Mouse (Mus musculus) urinary bladder, postnatal 36 days (tissue): ENCODE measurements around the gene Lexm.

ENCODE experiments used
- DNase-seq, 2 experiments: peaks; one replicate each; pipeline ENCODE4 v3.0.0; 2022; ENCODE audit warnings: low spot score in 2 of 2, mixed read lengths in 1 of 2

The Lexm gene

GRCm38 (mm10) chr4:106582428-106583153 is 34.5 kb downstream of the Lexm start:
- no peak for DNase-seq

- DNase-seq, result no peak
Measured at GRCm38 (mm10) chr4:106581865-106582204, 35.2 kb downstream of the Lexm start.

- DNase-seq, result no peak
Measured at GRCm38 (mm10) chr4:106581176-106581864, 35.7 kb downstream of the Lexm start.

GRCm38 (mm10) chr4:106577511-106577910 is 39.5 kb downstream of the Lexm start:
- DNase-seq, result no peak

GRCm38 (mm10) chr4:106575022-106575421 is 42.0 kb downstream of the Lexm start:
- DNase-seq, result no peak

- no peak for DNase-seq
Measured at GRCm38 (mm10) chr4:106571081-106571724, 45.8 kb downstream of the Lexm start.

- no peak for DNase-seq
Measured at GRCm38 (mm10) chr4:106569680-106570079, 47.4 kb downstream of the Lexm start.

- no peak for DNase-seq
Measured at GRCm38 (mm10) chr4:106564161-106564560, 52.9 kb downstream of the Lexm start.

- no peak for DNase-seq
Measured at GRCm38 (mm10) chr4:106562837-106563790, 53.9 kb downstream of the Lexm start.

- no peak for DNase-seq
Measured at GRCm38 (mm10) chr4:106562006-106562405, 55.0 kb downstream of the Lexm start.

- peak; percentile 81 to 91 for DNase-seq
Measured at GRCm38 (mm10) chr4:106560846-106561781, 55.9 kb downstream of the Lexm start, which contains the start of gene Dhcr24. Gene Dhcr24, plus strand, starts transcription at chr4:106561038.

GRCm38 (mm10) chr4:106560213-106560845 is 56.7 kb downstream of the Lexm start:
- no peak for DNase-seq

GRCm38 (mm10) chr4:106559343-106560212 is 57.5 kb downstream of the Lexm start:
- no peak for DNase-seq

- no peak for DNase-seq
Measured at GRCm38 (mm10) chr4:106557978-106558377, 59.1 kb downstream of the Lexm start.

- no peak for DNase-seq
Measured at GRCm38 (mm10) chr4:106557262-106557661, 59.8 kb downstream of the Lexm start.

- peak; percentile 34 to 38 for DNase-seq
Measured at GRCm38 (mm10) chr4:106550516-106551166, 66.4 kb downstream of the Lexm start.

GRCm38 (mm10) chr4:106548113-106548512 is 68.9 kb downstream of the Lexm start:
- no peak for DNase-seq

GRCm38 (mm10) chr4:106546896-106547295 is 70.1 kb downstream of the Lexm start:
- DNase-seq, result no peak
